Mouse (Mus musculus) embryonic stem cell, embryonic (primary cell): ENCODE results near the gene Susd3.

ENCODE experiments used
- CTCF ChIA-PET, 4 experiments: fragments of 300-600 bp in 2 of 4; fragments of 350-600 bp in 2 of 4; sonication (Branson Sonifier 250); formaldehyde crosslinking; loops; one replicate each; lab custom pipeline; 2022; ENCODE audit warnings: inconsistent platforms in 2 of 4; lab: Charles Lee
- POLR2A ChIA-PET, 4 experiments: fragments of 300-600 bp in 2 of 4; fragments of 350-600 bp in 2 of 4; sonication (Branson Sonifier 250); formaldehyde crosslinking; loops; one replicate each; lab custom pipeline; 2022; ENCODE audit warnings: antibody characterized with exemption in 4 of 4, inconsistent platforms in 1 of 4; lab: Charles Lee

The Susd3 gene

GRCm38 (mm10) chr13:49186798-49187287 is 61.7 kb downstream of the Susd3 start:
- ChIA-PET POLR2A (interaction anchor here (0.6 to 12.2 kb wide), 45 partner anchors 7 to 641 kb away, joined by 3 to 244 read pairs (median 5); partner anchors contain the start of genes Card19 (in 3 of the 4), Bicd2 (in 1 of the 4) and Wnk2 (in 1 of the 4)), CTCF (interaction anchor here in 3 of 4 experiments (0.6 to 0.8 kb wide), 3 partner anchors 24 to 549 kb away, joined by 3 to 7 read pairs (median 3); no protein-coding TSS in a partner anchor)

- ChIA-PET CTCF (interaction anchor here in 2 of 4 experiments (0.5 to 1.4 kb wide), 3 partner anchors 25 to 451 kb away, joined by 3 to 4 read pairs (median 3); no protein-coding TSS in a partner anchor), POLR2A (interaction anchor here in 2 of 4 experiments (0.6 to 12.2 kb wide), 24 partner anchors 11 to 656 kb away, joined by 3 to 244 read pairs (median 4); partner anchors contain the start of genes Card19 (in 2 of the 2) and Wnk2 (in 1 of the 2))
Measured at GRCm38 (mm10) chr13:49183646-49184045, 64.9 kb downstream of the Susd3 start.

- CTCF ChIA-PET = interaction anchor here in 1 of 4 experiments (1.2 to 1.4 kb wide), 2 partner anchors 25 to 450 kb away, joined by 3 read pairs; no protein-coding TSS in a partner anchor
Measured at GRCm38 (mm10) chr13:49183161-49183560, 65.3 kb downstream of the Susd3 start.

GRCm38 (mm10) chr13:49181411-49181984 is 67.0 kb downstream of the Susd3 start:
- CTCF ChIA-PET = interaction anchor here in 2 of 4 experiments (0.6 to 1.3 kb wide), 5 partner anchors 12 to 186 kb away, joined by 3 to 4 read pairs (median 4); no protein-coding TSS in a partner anchor
- POLR2A ChIA-PET = interaction anchor here in 3 of 4 experiments (0.5 to 12.2 kb wide), 59 partner anchors 7 to 1836 kb away, joined by 3 to 244 read pairs (median 5); partner anchors contain the start of genes Card19 (in 2 of the 3), Susd3 (in 2 of the 3), Bicd2 (in 1 of the 3) and Id4 (in 1 of the 3)

More at GRCm38 (mm10) chr13:49183161-49183560, 65.3 kb downstream of the Susd3 start:
- POLR2A ChIA-PET = interaction anchor here in 3 of 4 experiments (0.6 to 12.2 kb wide), 29 partner anchors 11 to 655 kb away, joined by 3 to 244 read pairs (median 4); partner anchors contain the start of genes Card19 (in 2 of the 3) and Wnk2 (in 1 of the 3)

GRCm38 (mm10) chr13:49180691-49181090 is 67.8 kb downstream of the Susd3 start:
- ChIA-PET CTCF (interaction anchor here in 1 of 4 experiments (0.6 to 1.3 kb wide), 2 partner anchors 51 to 180 kb away, joined by 3 to 4 read pairs; no protein-coding TSS in a partner anchor), POLR2A (interaction anchor here in 3 of 4 experiments (0.7 to 12.2 kb wide), 34 partner anchors 8 to 635 kb away, joined by 3 to 244 read pairs (median 5); partner anchors contain the start of genes Card19 (in 2 of the 3), Ninj1 (in 1 of the 3) and Wnk2 (in 1 of the 3))
